Mouse (Mus musculus) stomach, embryonic 14.5 days (tissue): Measurements from ENCODE around the gene Slc17a4. TPM values are rescaled to one million over a fixed set of nuclear protein-coding genes. Genes with fewer than 3 reads are reported as not detected.

Experiments
- ATAC-seq: fragments of 200-750 bp; cut with Nextera tagmentation; 2 replicates; pipeline ENCODE4 v1.8.0; 2017; ENCODE audit warnings: low read depth, moderate TSS enrichment; ENCODE audit not compliant: insufficient number of reproducible peaks, insufficient read depth, low FRiP score
- H3K27ac ChIP-seq: fragments of 300-500 bp; sonication (generic); 2 replicates; pipeline ENCODE4 v1.5.1; 2014; ENCODE audit warnings: mild to moderate bottlenecking, low read length, moderate library complexity, mixed read lengths
- H3K27me3 ChIP-seq: fragments of 300-500 bp; sonication (generic); 2 replicates; pipeline ENCODE4 v1.6.1; 2014; ENCODE audit warnings: low read length, control low read depth, mixed read lengths; ENCODE audit not compliant: control insufficient read depth, insufficient read depth
- H3K36me3 ChIP-seq: fragments of 300-500 bp; sonication (generic); 2 replicates; pipeline ENCODE4 v1.6.1; 2014; ENCODE audit warnings: mild to moderate bottlenecking, control low read depth, low read length, moderate library complexity, mixed read lengths; ENCODE audit not compliant: control insufficient read depth, insufficient read depth
- H3K4me1 ChIP-seq: fragments of 300-500 bp; sonication (generic); 2 replicates; pipeline ENCODE4 v1.6.1; 2014; ENCODE audit warnings: low read length, control low read depth, mixed read lengths; ENCODE audit not compliant: control insufficient read depth, insufficient read depth
- H3K4me2 ChIP-seq: fragments of 300-500 bp; sonication (generic); replicated peaks from 2 replicates; pipeline ENCODE4 v1.6.1; 2014; ENCODE audit warnings: low read depth, low read length, control low read depth
- H3K4me3 ChIP-seq: fragments of 300-500 bp; sonication (generic); 2 replicates; pipeline ENCODE4 v1.5.1; 2014; ENCODE audit warnings: low read depth, low read length, control low read depth
- H3K9ac ChIP-seq: fragments of 300-500 bp; sonication (generic); replicated peaks from 2 replicates; pipeline ENCODE4 v1.6.1; 2014; ENCODE audit warnings: low read depth, mild to moderate bottlenecking, control low read depth, low read length, moderate library complexity, mixed read lengths
- H3K9me3 ChIP-seq: fragments of 300-500 bp; sonication (generic); 2 replicates; pipeline ENCODE4 v1.6.1; 2016; ENCODE audit warnings: low read depth, low read length, control low read depth; ENCODE audit not compliant: control insufficient read depth
- WGBS: fragments of 180-500 bp; shearing (Covaris S2); extraction: QIAGEN DNeasy Blood & Tissue Kit; methylation state at CpG from one replicate; pipeline ENCODE4 v1.1.7; 2014; 5-methylcytosine and 5-hydroxymethylcytosine counted together
- microRNA-seq: library from miRNA; unstranded; fragments of <30 nt; microRNA quantifications from one replicate; pipeline ENCODE4, GENCODE M21; 2016
- polyA plus RNA-seq: library from polyadenylated mRNA; unstranded; fragments of >200 nt; fragmentation: Nextera tagmentation; extraction: Ambion mirVana; gene quantifications from 2 replicates; pipeline ENCODE4 v1.2.1, GENCODE M21; 2014

Gene Slc17a4
- polyA plus RNA-seq, 1 experiment from 2014 or later, result 0.85 TPM

GRCm38 (mm10) chr13:23867000-23867399, 47.8 kb downstream of the Slc17a4 start:
- no peak for ATAC-seq
- Histone ChIP-seq H3K9me3 (no peaks in the 10 kb centered on the region), H3K27ac (no peak overlapping the region), H3K9ac (no peak overlapping the region), H3K4me1 (peaks cover 4% of the 10 kb centered on the region; the same call in 1 of the 2 replicates), H3K4me2 (no peak overlapping the region), H3K4me3 (no peak overlapping the region), H3K36me3 (no peaks in the 10 kb centered on the region), H3K27me3 (no peaks in the 10 kb centered on the region)
- WGBS, result 78% methylated on average over 6 of the region's 6 CpGs

GRCm38 (mm10) chr13:23866086-23866710, 48.6 kb downstream of the Slc17a4 start:
- H3K9ac ChIP-seq, result no peak overlapping the region
- H3K4me1 ChIP-seq, result peaks cover 4% of the 10 kb centered on the region; the same call in 1 of the 2 replicates
- 66% methylated on average over 9 of the region's 9 CpGs for WGBS
- no peaks in the 10 kb centered on the region for H3K9me3 ChIP-seq
- no peak for ATAC-seq
- no peaks in the 10 kb centered on the region for H3K27me3 ChIP-seq
- no peaks in the 10 kb centered on the region for H3K36me3 ChIP-seq
- H3K4me3 ChIP-seq, result no peak overlapping the region
- H3K4me2 ChIP-seq, result no peak overlapping the region
- no peak overlapping the region; the same call in 1 of the 2 replicates for H3K27ac ChIP-seq

GRCm38 (mm10) chr13:23864711-23865110, 50.1 kb downstream of the Slc17a4 start:
- Histone ChIP-seq H3K4me1 (peaks cover 4% of the 10 kb centered on the region; the same call in 1 of the 2 replicates), H3K4me2 (no peak overlapping the region), H3K4me3 (no peak overlapping the region), H3K36me3 (no peaks in the 10 kb centered on the region), H3K9me3 (no peaks in the 10 kb centered on the region), H3K27me3 (no peaks in the 10 kb centered on the region), H3K27ac (no peak overlapping the region), H3K9ac (no peak overlapping the region)
- no peak for ATAC-seq
- 62% methylated on average over 9 of the region's 9 CpGs for WGBS

GRCm38 (mm10) chr13:23861815-23862214, 53.0 kb downstream of the Slc17a4 start:
- Histone ChIP-seq H3K4me3 (no peak overlapping the region), H3K27ac (no peak overlapping the region), H3K36me3 (no peaks in the 10 kb centered on the region), H3K27me3 (0 out of 2 replicates have a peak, but pooled peaks cover 2% of the 10 kb centered on the region), H3K9me3 (no peaks in the 10 kb centered on the region), H3K9ac (no peak overlapping the region), H3K4me2 (no peak overlapping the region), H3K4me1 (peaks cover 4% of the 10 kb centered on the region; the same call in 1 of the 2 replicates)
- no peak for ATAC-seq

GRCm38 (mm10) chr13:23856401-23856800, 58.4 kb downstream of the Slc17a4 start:
- Histone ChIP-seq H3K9ac (no peak overlapping the region), H3K27ac (no peak overlapping the region), H3K9me3 (no peaks in the 10 kb centered on the region), H3K4me3 (no peak overlapping the region), H3K4me1 (no peaks in the 10 kb centered on the region), H3K27me3 (0 out of 2 replicates have a peak, but pooled peaks cover 2% of the 10 kb centered on the region), H3K4me2 (no peak overlapping the region), H3K36me3 (no peaks in the 10 kb centered on the region)
- 60% methylated on average over 3 of the region's 3 CpGs for WGBS
- no peak for ATAC-seq

- H3K27ac ChIP-seq, result no peak overlapping the region
- no peak overlapping the region for H3K4me2 ChIP-seq
- no peak for ATAC-seq
- H3K36me3 ChIP-seq, result no peaks in the 10 kb centered on the region
- no peak overlapping the region for H3K9ac ChIP-seq
- no peaks in the 10 kb centered on the region for H3K9me3 ChIP-seq
- no peaks in the 10 kb centered on the region for H3K4me1 ChIP-seq
- H3K27me3 ChIP-seq, result no peaks in the 10 kb centered on the region
- WGBS, result 78% methylated on average over 2 of the region's 2 CpGs
- no peak overlapping the region for H3K4me3 ChIP-seq
Measured at GRCm38 (mm10) chr13:23849299-23849698, 65.5 kb downstream of the Slc17a4 start.

Small RNAs within 50 kb of the gene (microRNA-seq; reads per million reads assigned to microRNA genes)
- gene Gm44344, result not detected

Other genes starting within 250 kb of the Slc17a4 start
- gene Hist1h2ac, start 231.1 kb downstream of the Slc17a4 start, polyA plus RNA-seq, result 2.4 and 3.2 TPM in 2 replicates
- gene Hist1h2bc, start 230.8 kb downstream of the Slc17a4 start, polyA plus RNA-seq, result 58.8 and 65.1 TPM in 2 replicates
- gene Hist1h1t, start 219.2 kb downstream of the Slc17a4 start, polyA plus RNA-seq, result not detected in 2 replicates
- 7.2 and 9.6 TPM in 2 replicates for gene Hist1h4c, start 216.6 kb downstream of the Slc17a4 start, polyA plus RNA-seq
- 6.1 and 6.8 TPM in 2 replicates for gene Hfe, start 204.2 kb downstream of the Slc17a4 start, polyA plus RNA-seq
- 38.5 and 39.4 TPM in 2 replicates for gene Hist1h1c, start 176.2 kb downstream of the Slc17a4 start, polyA plus RNA-seq
- gene Hist1h3c, start 169.4 kb downstream of the Slc17a4 start, polyA plus RNA-seq, result 6.1 and 8.4 TPM in 2 replicates
- gene Hist1h2bb, start 168.3 kb downstream of the Slc17a4 start, polyA plus RNA-seq, result 2.0 and 2.1 TPM in 2 replicates
- 38.8 and 50.2 TPM in 2 replicates for gene Hist1h2ab, start 163.9 kb downstream of the Slc17a4 start, polyA plus RNA-seq
- gene Hist1h3b, start 162.7 kb downstream of the Slc17a4 start, polyA plus RNA-seq, result 11.1 and 11.8 TPM in 2 replicates
- gene Hist1h4b, start 158.0 kb downstream of the Slc17a4 start, polyA plus RNA-seq, result 2.5 and 3.3 TPM in 2 replicates
- gene Hist1h4a, start 153.8 kb downstream of the Slc17a4 start, polyA plus RNA-seq, result not detected in 2 replicates
- gene Hist1h3a, start 152.6 kb downstream of the Slc17a4 start, polyA plus RNA-seq, result 6.1 and 6.5 TPM in 2 replicates
- 2.4 and 3.6 TPM in 2 replicates for gene Hist1h1a, start 151.3 kb downstream of the Slc17a4 start, polyA plus RNA-seq
- gene Trim38, start 145.1 kb downstream of the Slc17a4 start, polyA plus RNA-seq, result not detected in 2 replicates
- 0.13 and 0.17 TPM in 2 replicates for gene Slc17a2, start 108.0 kb downstream of the Slc17a4 start, polyA plus RNA-seq
- not detected in 2 replicates for gene Slc17a3, start 75.6 kb downstream of the Slc17a4 start, polyA plus RNA-seq
- not detected in 2 replicates for gene Slc17a1, start 47.3 kb downstream of the Slc17a4 start, polyA plus RNA-seq
- gene Hist1h2ba, start 19.1 kb upstream of the Slc17a4 start, polyA plus RNA-seq, result not detected in 2 replicates
- gene Hist1h2aa, start 19.5 kb upstream of the Slc17a4 start, polyA plus RNA-seq, result not detected in 2 replicates
- 0.98 and 1.7 TPM in 2 replicates for gene Scgn, start 76.2 kb upstream of the Slc17a4 start, polyA plus RNA-seq